Mouse (Mus musculus): ENCODE results near the gene Tbx5.

GRCm38 (mm10) chr5:119800243-119800665 is 32.2 kb upstream of the Tbx5 start:
- TF ChIP-seq CTCF (IDR thresholded peaks at IDR 0.05; ENCODE audit: low read depth, low read length) (no peak), POLR2A (IDR thresholded peaks at IDR 0.05; ENCODE audit: borderline replicate concordance, low read depth, low read length) (no peak)

Data from bone marrow macrophage, adult 2 months (primary cell).